Mouse (Mus musculus) spleen, adult 2 months (tissue): Measurements from ENCODE around the gene Pou2f3.

ENCODE experiments used
- CTCF ChIP-seq: fragments of 200-500 bp; IDR thresholded peaks from 2 replicates; pipeline ENCODE4 v1.5.1; 2011; ENCODE audit warnings: mild to moderate bottlenecking, inconsistent platforms; ENCODE audit not compliant: insufficient read depth, insufficient read length, insufficient replicate concordance; ENCODE audit errors: extremely low read depth
- POLR2A ChIP-seq: fragments of 200-500 bp; IDR thresholded peaks from 2 replicates; pipeline ENCODE4 v1.6.1; 2011; ENCODE audit warnings: low read depth, low read length, inconsistent platforms

DNA sequence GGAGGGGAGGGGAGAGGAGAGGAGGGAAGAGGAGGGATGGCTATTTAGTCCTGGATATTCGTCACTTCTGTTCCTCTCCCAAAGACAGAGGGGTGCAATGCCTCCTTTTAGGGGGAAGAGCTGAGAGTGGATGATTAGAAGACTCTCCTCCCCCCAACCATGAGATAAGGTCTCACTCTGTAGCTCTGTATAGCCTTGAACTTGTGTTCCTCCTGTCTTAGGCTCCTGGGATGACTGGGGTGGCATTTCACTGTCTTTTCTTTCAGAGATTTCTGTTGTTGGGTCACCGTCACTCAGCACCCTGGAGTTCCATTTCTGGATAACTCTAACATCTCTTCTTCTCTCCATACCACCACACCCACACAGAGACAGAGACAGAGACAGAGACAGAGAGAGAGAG, 28.0 kb upstream of the Pou2f3 start:
- no peak for TF ChIP-seq CTCF
- TF ChIP-seq POLR2A, result no peak
